Mouse (Mus musculus): ENCODE data around the gene Slc9a5. TPM values are rescaled to one million over a fixed set of nuclear protein-coding genes. Genes with fewer than 3 reads are reported as not detected.

Gene Slc9a5
- polyA plus RNA-seq, 1 experiment from 2014 or later, result 5.5 TPM

- peaks cover 92% of the 10 kb centered on the region for H3K36me3 ChIP-seq (replicated peaks)
- DNase-seq (ENCODE audit: extremely low spot score, low spot score), result no peak
- H3K4me1 ChIP-seq, result peaks cover 7% of the 10 kb centered on the region
- 95% methylated on average over 9 of the region's 9 CpGs for WGBS
- H3K27ac ChIP-seq, result no peak overlapping the region
- no peak overlapping the region for H3K4me3 ChIP-seq
- no peaks in the 10 kb centered on the region for H3K9me3 ChIP-seq
- peaks cover 9% of the 10 kb centered on the region for H3K27me3 ChIP-seq (ENCODE audit: poor library complexity, severe bottlenecking)
Observed at GRCm38 (mm10) chr8:105331931-105332330, 16.7 kb upstream of the Slc9a5 start.

DNA sequence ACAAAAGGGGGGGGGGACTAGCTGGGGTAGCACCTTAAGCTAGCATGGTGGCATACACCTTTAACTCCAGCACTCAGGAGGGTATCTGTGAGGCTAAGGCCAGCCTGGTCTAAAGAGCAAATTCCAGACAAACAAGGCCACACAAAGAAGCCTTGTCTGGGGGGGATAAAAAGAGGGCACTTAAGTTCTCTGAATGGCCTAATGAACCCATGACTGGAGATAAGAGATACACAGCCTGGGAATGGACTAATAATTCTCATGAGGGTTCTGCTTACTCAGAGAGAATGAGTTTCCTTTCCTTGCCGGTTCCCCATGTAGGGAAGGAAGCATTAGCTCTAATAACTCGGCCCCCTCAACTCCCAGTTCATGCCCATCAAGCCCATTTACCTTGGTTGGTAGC, 16.1 kb upstream of the Slc9a5 start:
- Histone ChIP-seq H3K36me3 (replicated peaks) (peaks cover 98% of the 10 kb centered on the region), H3K9me3 (no peaks in the 10 kb centered on the region), H3K27me3 (ENCODE audit: poor library complexity, severe bottlenecking) (peaks cover 15% of the 10 kb centered on the region), H3K27ac (no peak overlapping the region), H3K4me3 (no peak overlapping the region), H3K4me1 (peaks cover 1% of the 10 kb centered on the region)
- WGBS, result 82% methylated on average over 2 of the region's 2 CpGs
- no peak for DNase-seq (ENCODE audit: extremely low spot score, low spot score)

- Histone ChIP-seq H3K36me3 (replicated peaks) (peaks cover 72% of the 10 kb centered on the region), H3K27ac (no peak overlapping the region), H3K9me3 (no peaks in the 10 kb centered on the region), H3K4me3 (peak overlapping the region; percentile 16), H3K27me3 (ENCODE audit: poor library complexity, severe bottlenecking) (peaks cover 27% of the 10 kb centered on the region), H3K4me1 (peaks cover 9% of the 10 kb centered on the region)
- 49% methylated on average over 32 of the region's 32 CpGs for WGBS
- DNase-seq (ENCODE audit: extremely low spot score, low spot score), result no peak
Observed at GRCm38 (mm10) chr8:105336373-105337130, 12.1 kb upstream of the Slc9a5 start.

GRCm38 (mm10) chr8:105338992-105339391, 9.7 kb upstream of the Slc9a5 start:
- DNase-seq (ENCODE audit: extremely low spot score, low spot score), result no peak
- Histone ChIP-seq H3K27me3 (ENCODE audit: poor library complexity, severe bottlenecking) (peaks cover 27% of the 10 kb centered on the region), H3K9me3 (no peaks in the 10 kb centered on the region), H3K27ac (no peak overlapping the region), H3K4me1 (peaks cover 9% of the 10 kb centered on the region), H3K36me3 (replicated peaks) (peaks cover 52% of the 10 kb centered on the region), H3K4me3 (no peak overlapping the region)
- 61% methylated on average over 4 of the region's 4 CpGs for WGBS

DNA sequence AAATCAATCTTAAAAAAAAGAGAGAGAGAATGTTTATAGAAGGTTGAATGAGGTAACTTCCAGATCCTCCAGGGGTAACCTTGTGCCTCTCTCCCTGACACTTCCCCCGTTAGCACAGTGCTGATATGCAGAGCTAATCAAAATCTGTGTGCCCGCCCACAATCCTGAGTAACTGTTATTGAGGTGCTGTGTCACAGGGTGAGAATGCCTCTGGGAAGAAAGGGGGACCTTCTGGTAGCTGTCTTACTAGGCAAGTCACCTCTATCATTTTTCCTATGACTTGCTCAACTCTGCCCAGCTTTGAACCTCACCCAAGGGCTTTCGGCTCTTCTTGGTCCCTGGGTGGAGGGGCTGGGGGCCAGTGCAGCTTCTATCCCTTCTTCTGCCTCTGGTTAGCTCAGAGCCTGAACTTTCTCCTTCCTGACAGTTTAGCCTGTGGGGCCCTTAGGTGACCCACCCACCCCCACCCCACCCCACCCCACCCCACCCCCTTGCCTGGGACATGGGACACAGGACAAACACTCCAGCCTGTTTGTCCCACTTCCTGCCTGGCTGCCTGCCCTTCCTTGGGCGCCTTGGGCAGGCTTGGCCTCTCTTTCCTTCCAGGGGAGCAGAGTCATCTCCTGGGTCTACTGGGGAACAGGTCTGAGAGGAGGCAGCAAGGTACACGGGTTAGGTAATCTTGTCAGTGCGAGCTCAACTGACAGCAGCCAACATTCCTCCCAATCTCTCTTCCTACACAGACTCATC, 8.6 kb upstream of the Slc9a5 start:
- DNase-seq (ENCODE audit: extremely low spot score, low spot score), result no peak
- Histone ChIP-seq H3K27me3 (ENCODE audit: poor library complexity, severe bottlenecking) (peaks cover 27% of the 10 kb centered on the region), H3K4me1 (peaks cover 19% of the 10 kb centered on the region), H3K4me3 (no peak overlapping the region), H3K36me3 (replicated peaks) (peaks cover 41% of the 10 kb centered on the region), H3K27ac (no peak overlapping the region), H3K9me3 (no peaks in the 10 kb centered on the region)
- 82% methylated on average over 6 of the region's 6 CpGs for WGBS

DNA sequence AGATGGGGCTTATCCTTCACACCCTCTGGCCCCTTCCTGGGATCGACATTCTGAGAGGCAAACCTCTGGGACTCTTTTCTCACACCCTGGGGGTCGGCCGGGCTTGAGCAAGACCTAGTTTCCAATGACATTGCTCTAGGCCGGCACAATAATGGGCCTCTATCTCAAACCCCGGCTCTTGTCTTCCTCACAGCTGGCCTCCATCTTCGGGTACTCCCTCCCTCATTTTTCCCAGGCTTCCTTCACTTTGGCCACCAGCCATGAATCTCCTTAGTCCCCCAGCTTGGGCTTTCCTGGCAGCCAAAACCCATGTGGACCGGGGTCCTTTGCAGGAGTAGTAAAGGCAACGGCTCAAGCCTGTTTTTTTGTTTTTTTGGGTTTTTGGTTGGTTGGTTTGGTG, 7.2 kb upstream of the Slc9a5 start:
- Histone ChIP-seq H3K36me3 (replicated peaks) (peaks cover 28% of the 10 kb centered on the region), H3K27ac (no peak overlapping the region), H3K4me1 (peaks cover 32% of the 10 kb centered on the region), H3K4me3 (no peak overlapping the region), H3K9me3 (no peaks in the 10 kb centered on the region), H3K27me3 (ENCODE audit: poor library complexity, severe bottlenecking) (peaks cover 28% of the 10 kb centered on the region)
- 56% methylated on average over 8 of the region's 8 CpGs for WGBS
- DNase-seq (ENCODE audit: extremely low spot score, low spot score), result no peak

GRCm38 (mm10) chr8:105342768-105343167, 5.9 kb upstream of the Slc9a5 start:
- Histone ChIP-seq H3K27me3 (ENCODE audit: poor library complexity, severe bottlenecking) (peaks cover 16% of the 10 kb centered on the region), H3K9me3 (no peaks in the 10 kb centered on the region), H3K36me3 (replicated peaks) (peaks cover 14% of the 10 kb centered on the region), H3K4me1 (peaks cover 46% of the 10 kb centered on the region), H3K27ac (no peak overlapping the region), H3K4me3 (no peak overlapping the region)
- 77% methylated on average over 4 of the region's 4 CpGs for WGBS
- DNase-seq (ENCODE audit: extremely low spot score, low spot score), result no peak

- Histone ChIP-seq H3K4me3 (no peak overlapping the region), H3K9me3 (no peaks in the 10 kb centered on the region), H3K27me3 (ENCODE audit: poor library complexity, severe bottlenecking) (peaks cover 7% of the 10 kb centered on the region; the same call in 1 of the 2 replicates), H3K27ac (no peak overlapping the region), H3K4me1 (peaks cover 52% of the 10 kb centered on the region), H3K36me3 (replicated peaks) (0 out of 2 replicates have a peak, but pooled peaks cover 4% of the 10 kb centered on the region)
- DNase-seq (ENCODE audit: extremely low spot score, low spot score), result no peak
- WGBS, result 73% methylated on average over 8 of the region's 8 CpGs
Observed at GRCm38 (mm10) chr8:105343791-105344574, 4.7 kb upstream of the Slc9a5 start.

- Histone ChIP-seq H3K27me3 (ENCODE audit: poor library complexity, severe bottlenecking) (peaks cover 16% of the 10 kb centered on the region), H3K4me1 (peaks cover 66% of the 10 kb centered on the region), H3K36me3 (replicated peaks) (0 out of 2 replicates have a peak, but pooled peaks cover 4% of the 10 kb centered on the region), H3K9me3 (no peaks in the 10 kb centered on the region), H3K4me3 (peak overlapping the region; percentile 83; the same call in 1 of the 2 replicates), H3K27ac (0 out of 2 replicates have a peak overlapping the region, but pooled peaks have one; percentile 8)
- DNase-seq (ENCODE audit: extremely low spot score, low spot score), result no peak
- WGBS, result 68% methylated on average over 7 of the region's 7 CpGs
Observed at GRCm38 (mm10) chr8:105345061-105345975, 3.3 kb upstream of the Slc9a5 start.

DNA sequence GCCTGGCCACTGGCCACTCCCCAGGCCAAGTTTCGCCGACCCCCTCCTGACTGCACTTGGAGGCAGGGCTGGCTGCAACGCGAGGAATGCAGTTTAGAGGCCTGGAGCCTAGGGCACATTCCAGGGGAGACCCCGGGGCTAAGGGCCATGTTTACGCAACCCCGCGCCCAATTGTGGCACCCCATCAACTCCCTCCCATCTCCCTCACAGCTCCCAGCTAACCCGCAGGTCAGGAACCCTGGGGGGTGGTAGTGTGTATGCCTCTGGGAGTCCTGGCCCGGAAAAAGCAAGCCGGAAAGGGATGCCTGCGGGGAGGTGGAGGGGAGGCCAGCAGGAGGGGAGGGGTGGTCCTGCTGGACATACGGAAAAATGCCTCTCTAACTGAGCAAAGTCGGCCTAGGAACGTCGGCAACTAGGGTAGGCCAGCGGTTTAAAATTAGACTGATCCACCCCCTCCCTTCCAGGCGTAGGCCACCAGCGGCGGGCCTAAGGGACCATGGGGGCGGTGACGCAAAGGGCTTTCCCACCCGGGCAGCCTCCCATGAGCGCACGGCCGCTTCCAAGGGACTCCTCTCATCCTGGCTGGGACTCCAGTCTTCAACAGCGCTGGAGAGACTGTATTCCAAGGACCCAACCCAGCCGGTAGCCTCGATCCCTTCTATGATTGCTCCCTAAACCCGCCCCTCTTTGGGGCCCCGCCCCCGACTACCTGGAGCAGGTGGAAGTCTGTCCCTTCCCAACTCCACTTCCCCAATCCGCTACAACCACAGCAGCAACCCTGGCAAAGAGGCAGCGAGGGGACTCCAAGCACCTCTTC, 1.8 kb upstream of the Slc9a5 start:
- H3K36me3 ChIP-seq (replicated peaks), result 0 out of 2 replicates have a peak, but pooled peaks cover 4% of the 10 kb centered on the region
- peak; percentile 55 for DNase-seq (ENCODE audit: extremely low spot score, low spot score)
- H3K27ac ChIP-seq, result peak overlapping the region; percentile 91
- WGBS, result under 1% methylated on average over 34 of the region's 34 CpGs
- H3K4me3 ChIP-seq, result peak overlapping the region; percentile 83
- H3K27me3 ChIP-seq (ENCODE audit: poor library complexity, severe bottlenecking), result peaks cover 24% of the 10 kb centered on the region
- H3K9me3 ChIP-seq, result no peaks in the 10 kb centered on the region
- H3K4me1 ChIP-seq, result peaks cover 68% of the 10 kb centered on the region

Measured in forebrain, embryonic 10.5 days (tissue).